Mouse (Mus musculus) v-Abl transformed pro-B cells (cell line): Measurements from ENCODE around the gene Orai3.

ENCODE experiments used
- in situ Hi-C, 2 experiments: fragments of 400-800 bp; cut with MboI; formaldehyde crosslinking; loops; one replicate each; pipeline ENCODE4 v1.15.1; 2025; ENCODE audit not compliant: unreplicated experiment in 2 of 2

The Orai3 gene

DNA sequence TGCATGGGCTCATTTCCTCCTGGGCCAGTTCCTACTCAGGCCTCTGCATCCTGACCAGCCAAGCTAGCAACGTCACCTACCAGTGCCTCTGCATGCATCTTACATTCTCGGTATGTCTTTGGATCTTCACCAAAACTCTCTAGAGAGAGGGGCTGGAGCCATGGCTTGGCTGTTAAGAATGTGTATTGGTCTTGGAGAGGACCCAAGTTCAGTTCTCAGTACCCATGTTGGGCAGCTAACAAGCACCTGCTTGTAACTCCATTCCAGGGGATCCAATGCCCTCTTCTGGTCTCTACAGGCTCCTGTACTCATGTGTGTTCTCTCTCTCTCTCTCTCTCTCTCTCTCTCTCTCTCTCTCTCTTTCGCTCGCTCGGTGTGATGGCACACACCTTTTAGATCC is 48.2 kb downstream of the Orai3 start:
- in situ Hi-C loops: no loop called here

- in situ Hi-C loops: no loop called here
Measured at GRCm38 (mm10) chr7:127820836-127821509, 51.4 kb downstream of the Orai3 start.

- in situ Hi-C loops: no loop called here
Measured at GRCm38 (mm10) chr7:127822494-127822893, 52.9 kb downstream of the Orai3 start.

DNA sequence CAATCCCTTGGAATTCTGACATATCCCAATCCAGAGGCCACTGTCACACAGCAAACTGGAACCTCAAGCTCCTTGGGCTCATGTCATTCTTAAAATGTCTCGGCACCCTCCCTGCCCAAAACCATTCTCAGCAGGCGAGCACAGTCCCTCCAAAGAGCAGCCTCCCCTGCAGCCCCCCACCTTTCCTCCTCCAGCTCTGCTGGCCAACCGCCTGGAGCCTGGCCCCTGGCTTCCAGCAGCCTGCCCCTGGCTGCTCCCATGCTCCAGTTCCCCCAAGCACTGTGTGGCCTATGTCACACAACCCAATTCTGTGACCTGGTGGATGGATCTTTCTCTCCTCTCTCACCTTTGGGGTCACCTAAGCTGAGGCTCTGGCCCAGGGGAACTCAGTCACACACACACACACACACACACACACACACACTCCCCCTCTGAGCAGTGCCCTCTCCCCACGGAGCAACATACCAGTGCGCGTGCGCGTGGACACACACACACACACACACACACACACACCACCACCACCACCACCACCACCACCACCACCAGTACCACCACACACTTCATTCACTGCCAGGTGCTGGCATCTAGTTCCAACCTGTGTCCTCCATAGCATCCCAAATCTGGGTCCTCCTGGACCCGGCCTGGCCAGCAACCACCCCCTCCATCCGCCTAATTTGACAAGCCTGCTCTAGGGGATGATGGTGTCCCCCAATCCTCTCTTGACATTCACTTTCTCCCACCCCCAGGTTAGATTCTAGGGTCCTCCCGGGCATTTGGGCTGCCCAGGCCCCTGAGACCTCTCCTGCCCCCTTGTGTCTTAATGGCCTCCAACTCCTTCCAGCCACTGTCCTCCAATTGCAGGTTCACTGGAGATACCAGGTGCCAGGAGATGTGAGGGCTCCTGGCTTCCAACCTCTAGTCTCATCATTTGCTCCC is 53.9 kb downstream of the Orai3 start:
- in situ Hi-C loops: no loop called here

GRCm38 (mm10) chr7:127824176-127824871 is 54.7 kb downstream of the Orai3 start, which contains the start of the genes Stx4a and Stx1b:
Stx4a (plus strand) TSS chr7:127824294.
Stx1b (minus strand) TSS chr7:127824549.
- in situ Hi-C loops: no loop called here
